ENCODE assay signal across 27 mouse cellular contexts in the genomic region with DNA sequence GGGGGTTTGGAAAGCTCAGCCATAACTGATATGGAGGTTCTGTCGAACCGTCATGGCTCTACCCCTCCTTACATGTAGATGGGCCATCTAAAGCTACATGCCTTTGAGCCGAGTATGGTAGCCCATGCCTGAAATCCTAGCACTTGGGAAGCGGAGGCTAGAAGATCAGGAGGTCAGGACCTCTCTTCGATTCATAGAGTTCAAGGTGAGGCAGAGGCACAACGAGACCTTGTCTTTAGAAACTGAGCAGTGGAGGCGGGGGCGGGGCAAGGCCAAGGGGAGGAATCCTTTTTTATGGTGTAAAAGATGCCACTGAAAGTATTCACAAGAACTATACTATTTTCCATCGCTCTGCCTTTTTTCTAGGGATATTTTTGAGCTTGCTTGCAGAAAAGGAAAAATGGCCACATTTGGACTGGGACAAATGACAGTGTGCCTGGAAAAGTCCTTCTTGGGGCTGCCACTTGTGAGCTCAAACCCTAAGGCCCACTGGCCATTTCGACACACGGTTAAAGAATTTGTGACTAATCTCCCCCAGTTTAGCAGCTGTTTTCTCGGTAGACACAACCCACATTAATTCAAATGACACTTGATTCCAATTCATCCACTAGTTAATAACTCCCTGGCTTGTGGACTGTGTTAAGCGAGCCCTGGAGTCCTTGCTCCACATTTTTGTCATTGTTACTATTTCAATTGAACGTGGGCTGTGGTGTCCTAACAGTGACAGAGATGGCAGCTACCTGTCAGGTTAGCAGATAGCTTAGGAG.
DNase-seq lines count a peak whose midpoint lies in the region; ATAC-seq and TF ChIP-seq lines count a peak whose summit lies in the region.
"Had no signal": no experiment of that assay in that cellular context is flagged by ENCODE, and none has a peak within 500 bp of the region (broad histone marks: within the 10 kb centered on the region; RNA-seq: fewer than 3 reads in every experiment).

No protein-coding gene starts in this region.

- no peak overlapping the region for H3K9ac ChIP-seq in liver, embryonic 16.5 days (ENCODE audit: low read depth, low read length)
- H3K9ac ChIP-seq: forebrain, embryonic 12.5 days; hindbrain, embryonic 13.5 days; kidney, embryonic 15.5 days; limb, embryonic 13.5 days; midbrain, embryonic 13.5 days had no signal

- no peak overlapping the region for H3K4me2 ChIP-seq in liver, embryonic 16.5 days (ENCODE audit: low read depth, low read length)
- H3K4me2 ChIP-seq: forebrain, embryonic 12.5 days; heart, embryonic 11.5 days; hindbrain, embryonic 13.5 days; kidney, embryonic 15.5 days; limb, embryonic 13.5 days; midbrain, embryonic 13.5 days had no signal

- 71% methylated on average over 14 of the region's 14 CpGs for WGBS in kidney, adult 2 months
- 59% methylated on average over 14 of the region's 14 CpGs for WGBS in liver, embryonic 16.5 days (ENCODE audit: insufficient replicate concordance)
- 96% methylated on average over 14 of the region's 14 CpGs for WGBS in thymus, adult 2 months

- H3K36me3 ChIP-seq in kidney, adult 2 months (ENCODE audit: control insufficient read depth, insufficient read depth, low read length): no peaks in the 10 kb centered on the region
- no peaks in the 10 kb centered on the region for H3K36me3 ChIP-seq in C2C12 (ENCODE audit: control insufficient read depth, insufficient read depth)
- no peaks in the 10 kb centered on the region for H3K36me3 ChIP-seq in liver, embryonic 16.5 days (ENCODE audit: control insufficient read depth, insufficient read depth)
- no peaks in the 10 kb centered on the region for H3K36me3 ChIP-seq in thymus, adult 2 months (ENCODE audit: control insufficient read depth, insufficient read depth, low read length)
- H3K36me3 ChIP-seq: forebrain, embryonic 12.5 days; hindbrain, embryonic 13.5 days; kidney, embryonic 15.5 days; limb, embryonic 13.5 days; midbrain, embryonic 13.5 days had no signal

- no peak for TF ChIP-seq POLR2A in kidney, adult 2 months (IDR thresholded peaks at IDR 0.05; ENCODE audit: low read depth, low read length)
- no peak for TF ChIP-seq POLR2A in thymus, adult 2 months (IDR thresholded peaks at IDR 0.05; ENCODE audit: control insufficient read depth, extremely low read depth, insufficient read depth, low read length, poor library complexity)

- H3K27me3 ChIP-seq in kidney, adult 2 months (replicated peaks; ENCODE audit: control insufficient read depth, insufficient read depth, low read length): no peaks in the 10 kb centered on the region
- no peaks in the 10 kb centered on the region for H3K27me3 ChIP-seq in C2C12 (ENCODE audit: control insufficient read depth, insufficient read depth, insufficient read length)
- H3K27me3 ChIP-seq in liver, embryonic 16.5 days (ENCODE audit: control insufficient read depth, insufficient read depth, low read depth, low read length): no peaks in the 10 kb centered on the region
- no peaks in the 10 kb centered on the region for H3K27me3 ChIP-seq in thymus, adult 2 months (ENCODE audit: control insufficient read depth, insufficient read depth, low read length)
- H3K27me3 ChIP-seq: forebrain, embryonic 12.5 days; hindbrain, embryonic 13.5 days; kidney, embryonic 15.5 days; midbrain, embryonic 13.5 days had no signal

- peak; percentile 44 for DNase-seq in adrenal gland, adult 2 months
- DNase-seq in adrenal gland, postnatal 25 days: no peak
- peak; percentile 45 for DNase-seq in kidney, adult 2 months
- DNase-seq in kidney, adult 18-20 months: no peak
- no peak for DNase-seq in left cerebral cortex, adult 11 months (ENCODE audit: low spot score)
- DNase-seq in thymus, adult 2 months: no peak
- DNase-seq: adrenal gland, adult 8-10 months; cerebellum, adult 8-10 months; cerebellum, postnatal 25 days; gastrocnemius, postnatal 25 days; heart, adult 18-20 months; heart, postnatal 4 days; lung, adult 2 months; lung, postnatal 10 days; thymus, postnatal 25 days had no signal

- TF ChIP-seq CTCF in kidney, adult 2 months (conservative IDR thresholded peaks at IDR 0.05; ENCODE audit: insufficient read depth, insufficient read length, low read depth, low read length): no peak
- TF ChIP-seq CTCF in C2C12 (IDR thresholded peaks at IDR 0.05; ENCODE audit: control insufficient read depth, insufficient read depth, insufficient read length): no peak
- no peak for TF ChIP-seq CTCF in thymus, adult 2 months (IDR thresholded peaks at IDR 0.05; ENCODE audit: borderline replicate concordance, control insufficient read depth, extremely low read depth, insufficient read depth, low read length, poor library complexity)

- H3K79me2 ChIP-seq in C2C12 (ENCODE audit: control insufficient read depth, insufficient read depth): no peaks in the 10 kb centered on the region

- no peaks in the 10 kb centered on the region for H3K9me3 ChIP-seq in liver, embryonic 16.5 days (replicated peaks; ENCODE audit: control insufficient read depth, low read length)
- H3K9me3 ChIP-seq: forebrain, embryonic 12.5 days; hindbrain, embryonic 13.5 days; kidney, embryonic 15.5 days; midbrain, embryonic 13.5 days had no signal

- H3K4me3 ChIP-seq in kidney, adult 2 months (ENCODE audit: insufficient read depth, low read depth, low read length): no peak overlapping the region
- H3K4me3 ChIP-seq in C2C12 (ENCODE audit: insufficient read depth, poor library complexity, severe bottlenecking): no peak overlapping the region
- no peak overlapping the region for H3K4me3 ChIP-seq in liver, embryonic 16.5 days (ENCODE audit: low read depth, low read length)
- H3K4me3 ChIP-seq in thymus, adult 2 months (ENCODE audit: control insufficient read depth, insufficient read depth, low read length): no peak overlapping the region
- H3K4me3 ChIP-seq: forebrain, embryonic 12.5 days; hindbrain, embryonic 13.5 days; kidney, embryonic 15.5 days; layer of hippocampus, adult 2 months; limb, embryonic 13.5 days; midbrain, embryonic 13.5 days had no signal

- no peak overlapping the region for H3ac ChIP-seq in C2C12 (ENCODE audit: control insufficient read depth, insufficient read length, low read depth)

- peaks cover 39% of the 10 kb centered on the region for H3K4me1 ChIP-seq in kidney, adult 2 months (ENCODE audit: control insufficient read depth, insufficient read depth, low read length)
- peaks cover 10% of the 10 kb centered on the region for H3K4me1 ChIP-seq in liver, embryonic 16.5 days (ENCODE audit: control insufficient read depth, low read depth, low read length)
- peaks cover 13% of the 10 kb centered on the region for H3K4me1 ChIP-seq in thymus, adult 2 months (replicated peaks; ENCODE audit: control insufficient read depth, insufficient read depth, low read length)

- no peak for ATAC-seq in liver, embryonic 16.5 days (ENCODE audit: low read depth)
- ATAC-seq: activated CD4-positive, CD25-positive, alpha-beta regulatory T cell, adult 4 months; intestine, embryonic 16.5 days; midbrain, embryonic 13.5 days had no signal

- no peaks in the 10 kb centered on the region for H3K79me3 ChIP-seq in C2C12 (ENCODE audit: low read depth)

- peak overlapping the region; percentile 53; the same call in 1 of the 2 replicates for H3K27ac ChIP-seq in kidney, adult 2 months (ENCODE audit: insufficient read depth, low read depth, low read length)
- H3K27ac ChIP-seq in liver, embryonic 16.5 days (ENCODE audit: low read length): peak overlapping the region; percentile 73
- H3K27ac ChIP-seq in thymus, adult 2 months (ENCODE audit: control insufficient read depth, insufficient read depth, low read length): no peak overlapping the region
- H3K27ac ChIP-seq: hindbrain, embryonic 13.5 days; kidney, embryonic 15.5 days; layer of hippocampus, adult 2 months; limb, embryonic 13.5 days; macrophage; midbrain, embryonic 13.5 days had no signal

TF ChIP-seq in C2C12, 6 proteins besides CTCF, POLR2A, EP300 and RAD21:
- TF ChIP-seq USF1 (IDR thresholded peaks at IDR 0.05; ENCODE audit: low read depth) (no peak), MYOD1 (IDR thresholded peaks at IDR 0.05; ENCODE audit: control insufficient read depth, insufficient read length, low read depth) (peak; percentile 51)

Comparison
In these comparisons a context has a peak if more than half of its experiments do, and no peak if none do; other contexts are left out.
1. DNase-seq: peak in adrenal gland, adult 2 months (single experiment) and kidney, adult 2 months (single experiment); none in adrenal gland, postnatal 25 days (single experiment), kidney, adult 18-20 months (single experiment), left cerebral cortex, adult 11 months (single experiment) and thymus, adult 2 months (single experiment).